Mouse (Mus musculus) intestine, embryonic 14.5 days (tissue): ENCODE data around the gene Clmn. TPM values are rescaled to one million over a fixed set of nuclear protein-coding genes. Genes with fewer than 3 reads are reported as not detected.

Source experiments
- ATAC-seq: fragments of 200-750 bp; cut with Nextera tagmentation; replicated peaks from 2 replicates; pipeline ENCODE4 v1.8.0; 2017; ENCODE audit warnings: low read depth, moderate number of reproducible peaks, moderate TSS enrichment, moderate library complexity; ENCODE audit not compliant: low FRiP score, low TSS enrichment
- DNase-seq: peaks from one replicate; pipeline ENCODE4 v3.0.0-alpha.2; 2018; ENCODE audit warnings: low spot score
- H3K27ac ChIP-seq: fragments of 300-500 bp; sonication (generic); 2 replicates; pipeline ENCODE4 v1.5.1; 2014; ENCODE audit warnings: low read depth, mild to moderate bottlenecking, control low read depth
- H3K27me3 ChIP-seq: fragments of 300-500 bp; sonication (generic); replicated peaks from 2 replicates; pipeline ENCODE4 v1.6.1; 2014; ENCODE audit warnings: low read length, control low read depth; ENCODE audit not compliant: control insufficient read depth, insufficient read depth
- H3K36me3 ChIP-seq: fragments of 300-500 bp; sonication (generic); 2 replicates; pipeline ENCODE4 v1.6.1; 2014; ENCODE audit warnings: low read length, control low read depth; ENCODE audit not compliant: control insufficient read depth, insufficient read depth
- H3K4me1 ChIP-seq: fragments of 300-500 bp; sonication (generic); replicated peaks from 2 replicates; pipeline ENCODE4 v1.6.1; 2014; ENCODE audit warnings: low read length, control low read depth, mixed read lengths; ENCODE audit not compliant: control insufficient read depth, insufficient read depth
- H3K4me2 ChIP-seq: fragments of 300-500 bp; sonication (generic); 2 replicates; pipeline ENCODE4 v1.6.1; 2014; ENCODE audit warnings: low read length
- H3K4me3 ChIP-seq: fragments of 300-500 bp; sonication (generic); 2 replicates; pipeline ENCODE4 v1.5.1; 2014; ENCODE audit warnings: low read depth, low read length, control low read depth, mixed read lengths
- H3K9ac ChIP-seq: fragments of 300-500 bp; sonication (generic); 2 replicates; pipeline ENCODE4 v1.6.1; 2014; ENCODE audit warnings: mild to moderate bottlenecking, low read length
- H3K9me3 ChIP-seq: fragments of 300-500 bp; sonication (generic); 2 replicates; pipeline ENCODE4 v1.6.1; 2016; ENCODE audit warnings: low read length, control low read depth; ENCODE audit not compliant: control insufficient read depth
- WGBS: fragments of 180-500 bp; shearing (Covaris S2); extraction: QIAGEN DNeasy Blood & Tissue Kit; methylation state at CpG from one replicate; pipeline ENCODE4 v1.1.7; 2014; 5-methylcytosine and 5-hydroxymethylcytosine counted together
- polyA plus RNA-seq: library from polyadenylated mRNA; unstranded; fragments of >200 nt; fragmentation: Nextera tagmentation; extraction: Ambion mirVana; gene quantifications from 2 replicates; pipeline ENCODE4 v1.2.1, GENCODE M21; 2014

The Clmn gene
- polyA plus RNA-seq, 1 experiment from 2014 or later, result 3.4 TPM

GRCm38 (mm10) chr12:104868430-104868829, 3.6 kb upstream of the Clmn start:
- 84% methylated on average over 3 of the region's 3 CpGs for WGBS
- no peak overlapping the region for H3K4me3 ChIP-seq
- H3K27ac ChIP-seq, result no peak overlapping the region
- DNase-seq (no peak), ATAC-seq (no peak)
- H3K4me1 ChIP-seq, result no peaks in the 10 kb centered on the region; the same call in 1 of the 2 replicates
- no peak overlapping the region for H3K9ac ChIP-seq
- H3K9me3 ChIP-seq, result no peaks in the 10 kb centered on the region
- H3K4me2 ChIP-seq, result no peak overlapping the region
- no peaks in the 10 kb centered on the region for H3K36me3 ChIP-seq
- H3K27me3 ChIP-seq, result no peaks in the 10 kb centered on the region

DNA sequence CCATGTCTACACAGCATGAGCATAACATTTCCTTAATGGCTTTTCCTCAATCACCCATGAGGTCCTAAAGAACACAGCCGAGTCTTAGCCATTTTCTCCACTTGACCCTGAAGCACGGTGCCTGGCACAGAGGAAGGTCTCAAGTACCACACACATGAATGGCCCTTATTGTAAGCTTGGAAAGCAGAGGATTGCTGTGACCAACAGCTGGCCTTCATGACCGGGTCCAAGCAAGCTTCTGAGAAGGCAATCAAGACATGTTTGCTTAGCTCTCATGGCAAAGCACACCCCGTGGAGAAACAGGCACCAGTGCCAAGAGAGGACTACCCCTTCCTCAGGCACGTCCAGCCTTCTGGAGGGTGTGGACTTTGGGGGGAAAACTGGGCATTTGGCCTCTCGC, 3.0 kb upstream of the Clmn start:
- 72% methylated on average over 6 of the region's 6 CpGs for WGBS
- no peaks in the 10 kb centered on the region for H3K27me3 ChIP-seq
- no peaks in the 10 kb centered on the region; the same call in 1 of the 2 replicates for H3K4me1 ChIP-seq
- no peak overlapping the region for H3K27ac ChIP-seq
- DNase-seq (no peak), ATAC-seq (no peak)
- H3K9me3 ChIP-seq, result 0 out of 2 replicates have a peak, but pooled peaks cover 1% of the 10 kb centered on the region
- H3K4me2 ChIP-seq, result no peak overlapping the region
- H3K4me3 ChIP-seq, result no peak overlapping the region
- no peak overlapping the region for H3K9ac ChIP-seq
- no peaks in the 10 kb centered on the region for H3K36me3 ChIP-seq

DNA sequence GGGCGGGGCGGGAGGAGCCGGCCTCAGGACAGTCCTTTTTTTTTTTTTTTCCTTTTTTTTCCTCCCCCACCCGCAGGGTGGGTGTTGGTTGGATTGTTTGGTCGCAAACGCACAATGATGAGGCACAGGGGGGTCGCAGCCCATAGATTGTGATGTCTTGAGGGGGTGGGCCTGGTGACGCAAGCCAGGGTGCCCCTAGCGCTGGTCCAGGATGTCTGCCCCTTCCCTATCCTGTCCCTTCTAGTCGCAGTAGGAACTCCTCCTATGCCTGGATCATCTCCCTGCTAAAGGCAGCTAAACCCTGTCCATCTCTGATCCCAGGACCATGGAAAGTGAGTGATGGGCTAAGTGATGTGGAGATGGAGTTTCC, 275 bp upstream of the Clmn start:
- H3K27ac ChIP-seq, result no peak overlapping the region; the same call in 1 of the 2 replicates
- H3K4me2 ChIP-seq, result peak overlapping the region; percentile 93
- DNase-seq, result peak; percentile 72
- WGBS, result 0% methylated on average over 8 of the region's 10 CpGs
- peak overlapping the region; percentile 77 for H3K4me3 ChIP-seq
- ATAC-seq, result peak; percentile 60
- H3K4me1 ChIP-seq, result peaks cover 5% of the 10 kb centered on the region; the same call in 1 of the 2 replicates
- H3K9me3 ChIP-seq, result 0 out of 2 replicates have a peak, but pooled peaks cover 2% of the 10 kb centered on the region
- H3K36me3 ChIP-seq, result no peaks in the 10 kb centered on the region
- H3K27me3 ChIP-seq, result no peaks in the 10 kb centered on the region
- H3K9ac ChIP-seq, result peak overlapping the region; percentile 80

DNA sequence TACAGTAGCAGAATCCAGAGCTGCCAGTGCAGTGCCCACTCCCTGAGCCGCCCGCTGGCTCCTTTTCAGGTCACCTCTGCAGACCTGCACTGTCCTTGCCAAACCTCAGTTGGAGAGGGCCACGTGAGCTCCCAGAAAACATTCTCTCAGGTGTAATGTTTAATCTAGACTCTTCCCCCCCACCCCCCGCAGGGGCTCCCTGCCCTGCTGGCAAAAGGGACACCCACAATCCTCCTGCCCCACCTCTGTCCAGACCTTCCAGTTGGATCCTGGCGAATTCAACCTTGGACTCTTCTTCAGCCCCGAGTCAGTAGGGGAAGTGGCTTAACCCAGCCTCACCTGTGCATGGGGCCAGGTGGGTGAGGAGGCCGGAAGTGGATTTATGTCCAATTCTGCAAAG, 1.2 kb downstream of the Clmn start:
- no peak overlapping the region for H3K9ac ChIP-seq
- ATAC-seq (no peak), DNase-seq (no peak)
- no peak overlapping the region for H3K27ac ChIP-seq
- H3K9me3 ChIP-seq, result 0 out of 2 replicates have a peak, but pooled peaks cover 2% of the 10 kb centered on the region
- peak overlapping the region; percentile 77; the same call in 1 of the 2 replicates for H3K4me3 ChIP-seq
- 69% methylated on average over 7 of the region's 7 CpGs for WGBS
- H3K27me3 ChIP-seq, result no peaks in the 10 kb centered on the region
- H3K36me3 ChIP-seq, result no peaks in the 10 kb centered on the region
- peaks cover 5% of the 10 kb centered on the region; the same call in 1 of the 2 replicates for H3K4me1 ChIP-seq
- peak overlapping the region; percentile 93 for H3K4me2 ChIP-seq

GRCm38 (mm10) chr12:104859140-104859539, 5.7 kb downstream of the Clmn start:
- no peak for ATAC-seq

DNA sequence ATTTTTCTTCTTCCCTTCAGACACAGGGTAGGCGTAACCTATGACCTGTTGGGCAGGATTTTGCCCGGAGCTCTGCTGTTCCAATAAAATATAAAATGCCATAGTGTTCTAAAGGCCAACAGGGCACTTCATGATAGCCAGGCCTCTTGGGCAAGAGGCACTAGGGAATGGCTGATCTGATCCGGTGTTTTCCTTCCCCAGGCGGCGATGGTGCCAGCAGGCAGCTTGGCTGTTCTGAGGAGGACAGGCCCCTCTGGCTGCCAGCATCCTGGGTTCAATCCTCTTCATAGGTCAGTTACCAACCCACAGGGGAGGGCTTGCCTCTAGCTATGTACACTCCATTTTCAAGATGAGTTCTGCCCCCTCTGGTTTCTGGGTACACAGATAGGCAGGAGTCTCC, 6.1 kb downstream of the Clmn start:
- DNase-seq (no peak), ATAC-seq (no peak)
- Histone ChIP-seq H3K36me3 (no peaks in the 10 kb centered on the region), H3K27me3 (no peaks in the 10 kb centered on the region), H3K4me2 (no peak overlapping the region), H3K4me3 (no peak overlapping the region), H3K9me3 (0 out of 2 replicates have a peak, but pooled peaks cover 2% of the 10 kb centered on the region), H3K27ac (no peak overlapping the region), H3K9ac (no peak overlapping the region), H3K4me1 (peaks cover 5% of the 10 kb centered on the region; the same call in 1 of the 2 replicates)
- 83% methylated on average over 5 of the region's 5 CpGs for WGBS

More at GRCm38 (mm10) chr12:104859140-104859539, 5.7 kb downstream of the Clmn start:
- Histone ChIP-seq H3K9ac (no peak overlapping the region), H3K36me3 (no peaks in the 10 kb centered on the region), H3K9me3 (0 out of 2 replicates have a peak, but pooled peaks cover 2% of the 10 kb centered on the region), H3K4me3 (no peak overlapping the region), H3K27me3 (no peaks in the 10 kb centered on the region), H3K4me1 (peaks cover 5% of the 10 kb centered on the region; the same call in 1 of the 2 replicates), H3K27ac (no peak overlapping the region), H3K4me2 (no peak overlapping the region)
- DNase-seq, result no peak
- 65% methylated on average over 7 of the region's 7 CpGs for WGBS

DNA sequence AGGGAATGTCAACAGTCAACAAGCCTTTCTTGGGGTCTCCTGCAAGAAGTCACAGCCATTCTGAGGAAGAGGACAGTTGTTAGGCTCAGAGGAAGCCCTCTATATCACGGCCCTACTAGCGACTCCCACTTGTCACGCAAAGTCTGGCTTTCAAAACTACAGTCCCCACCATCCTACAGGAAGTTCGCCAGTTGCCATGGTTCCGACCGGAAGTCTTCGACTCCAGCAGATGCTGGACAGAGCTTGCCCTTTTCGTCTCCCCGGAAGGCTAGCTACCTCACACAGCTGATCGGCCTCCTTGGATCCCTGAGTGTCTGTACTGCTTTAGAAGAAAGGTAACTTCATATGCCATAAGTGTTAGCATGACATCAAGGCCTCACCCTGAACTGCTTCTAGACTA, 7.3 kb downstream of the Clmn start:
- 69% methylated on average over 10 of the region's 10 CpGs for WGBS
- Histone ChIP-seq H3K9me3 (no peaks in the 10 kb centered on the region), H3K9ac (no peak overlapping the region), H3K27ac (no peak overlapping the region), H3K4me2 (no peak overlapping the region), H3K27me3 (no peaks in the 10 kb centered on the region), H3K4me3 (no peak overlapping the region), H3K4me1 (peaks cover 5% of the 10 kb centered on the region; the same call in 1 of the 2 replicates), H3K36me3 (no peaks in the 10 kb centered on the region)
- DNase-seq (no peak), ATAC-seq (no peak)

- Histone ChIP-seq H3K4me1 (peaks cover 7% of the 10 kb centered on the region), H3K27ac (no peak overlapping the region), H3K4me3 (no peak overlapping the region), H3K9ac (no peak overlapping the region), H3K27me3 (no peaks in the 10 kb centered on the region), H3K4me2 (no peak overlapping the region), H3K9me3 (no peaks in the 10 kb centered on the region), H3K36me3 (no peaks in the 10 kb centered on the region)
- no peak for DNase-seq
- no peak; the same call in 1 of the 2 replicates for ATAC-seq
- 56% methylated on average over 3 of the region's 3 CpGs for WGBS
Observed at GRCm38 (mm10) chr12:104856540-104856939, 8.3 kb downstream of the Clmn start.

DNA sequence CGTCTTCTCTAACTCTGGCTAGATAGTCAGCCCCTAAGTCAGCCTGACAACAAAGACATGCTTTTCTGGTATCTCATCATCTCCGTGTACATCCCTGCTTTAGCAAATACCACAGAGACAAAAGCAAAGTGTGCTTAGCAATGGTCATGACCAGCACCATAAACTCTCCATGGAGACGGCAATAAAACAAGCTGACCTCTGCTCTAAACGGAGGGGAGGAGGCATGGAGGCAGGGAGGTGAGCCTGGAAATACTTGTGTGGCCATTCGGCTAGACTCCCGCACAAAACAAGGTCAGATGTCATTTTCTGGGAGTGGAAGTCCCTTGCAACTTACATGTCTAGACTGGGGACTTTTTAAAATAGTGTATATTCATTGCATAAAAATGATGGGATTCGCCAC, 9.3 kb downstream of the Clmn start:
- Histone ChIP-seq H3K4me1 (peaks cover 12% of the 10 kb centered on the region), H3K9ac (no peak overlapping the region), H3K9me3 (no peaks in the 10 kb centered on the region), H3K36me3 (no peaks in the 10 kb centered on the region), H3K27ac (no peak overlapping the region), H3K4me3 (no peak overlapping the region), H3K4me2 (no peak overlapping the region), H3K27me3 (no peaks in the 10 kb centered on the region)
- WGBS, result 43% methylated on average over 7 of the region's 7 CpGs
- DNase-seq, result no peak
- ATAC-seq, result no peak
